Comparison of ENCODE assay signal across 14 mouse cellular contexts in genomic region chr17:56030238-56030870, GRCm38 (mm10). TPM values are rescaled to one million over a fixed set of nuclear protein-coding genes. Genes with fewer than 3 reads are reported as not detected.
DNase-seq lines count a peak whose midpoint lies in the region; ATAC-seq and TF ChIP-seq lines count a peak whose summit lies in the region.
"Had no signal": no experiment of that assay in that cellular context is flagged by ENCODE, and none has a peak within 500 bp of the region (broad histone marks: within the 10 kb centered on the region; RNA-seq: fewer than 3 reads in every experiment).

No protein-coding gene starts in this region.

- H3K9me3 ChIP-seq in hindbrain, postnatal 0 days (ENCODE audit: low read length) = no peaks in the 10 kb centered on the region
- H3K9me3 ChIP-seq in hindbrain, embryonic 12.5 days (replicated peaks) = no peaks in the 10 kb centered on the region
- no peaks in the 10 kb centered on the region for H3K9me3 ChIP-seq in megakaryocyte, embryonic 14.5 days
- H3K9me3 ChIP-seq in liver, embryonic 13.5 days (replicated peaks) = no peaks in the 10 kb centered on the region
- H3K9me3 ChIP-seq: hindbrain, embryonic 13.5 days had no signal

- no peak for TF ChIP-seq CTCF in hindbrain, postnatal 0 days (IDR thresholded peaks at IDR 0.05; ENCODE audit: low read depth)

- H3K4me3 ChIP-seq in hindbrain, postnatal 0 days (ENCODE audit: low read length) = no peak overlapping the region
- H3K4me3 ChIP-seq in hindbrain, embryonic 12.5 days = no peak overlapping the region
- peak overlapping the region; percentile 90 for H3K4me3 ChIP-seq in megakaryocyte, embryonic 14.5 days (replicated peaks)
- H3K4me3 ChIP-seq in liver, embryonic 13.5 days (replicated peaks) = no peak overlapping the region
- H3K4me3 ChIP-seq: hindbrain, embryonic 13.5 days had no signal

- no peak overlapping the region for H3K9ac ChIP-seq in hindbrain, postnatal 0 days (replicated peaks; ENCODE audit: low read length)
- no peak overlapping the region for H3K9ac ChIP-seq in hindbrain, embryonic 12.5 days
- no peak overlapping the region for H3K9ac ChIP-seq in liver, embryonic 13.5 days

- no peak overlapping the region for H3K4me2 ChIP-seq in hindbrain, postnatal 0 days (ENCODE audit: low read depth, low read length)
- H3K4me2 ChIP-seq in hindbrain, embryonic 12.5 days (replicated peaks) = no peak overlapping the region
- H3K4me2 ChIP-seq in liver, embryonic 13.5 days = 0 out of 2 replicates have a peak overlapping the region, but pooled peaks have one; percentile 6
- H3K4me2 ChIP-seq: hindbrain, embryonic 13.5 days; midbrain, embryonic 11.5 days had no signal

- H3K4me1 ChIP-seq in hindbrain, postnatal 0 days (ENCODE audit: insufficient read depth, low read length) = 0 out of 2 replicates have a peak, but pooled peaks cover 5% of the 10 kb centered on the region
- peaks cover 18% of the 10 kb centered on the region for H3K4me1 ChIP-seq in hindbrain, embryonic 12.5 days
- peaks cover 100% of the 10 kb centered on the region for H3K4me1 ChIP-seq in megakaryocyte, embryonic 14.5 days
- peaks cover 94% of the 10 kb centered on the region for H3K4me1 ChIP-seq in liver, embryonic 13.5 days (replicated peaks)

- no peaks in the 10 kb centered on the region for H3K27me3 ChIP-seq in hindbrain, postnatal 0 days (ENCODE audit: insufficient read depth, low read length)
- H3K27me3 ChIP-seq in hindbrain, embryonic 12.5 days = no peaks in the 10 kb centered on the region
- no peaks in the 10 kb centered on the region for H3K27me3 ChIP-seq in megakaryocyte, embryonic 14.5 days (replicated peaks)
- H3K27me3 ChIP-seq in liver, embryonic 13.5 days = no peaks in the 10 kb centered on the region
- H3K27me3 ChIP-seq: hindbrain, embryonic 13.5 days had no signal

- DNase-seq in hindbrain, postnatal 0 days (ENCODE audit: low spot score) = peak; percentile 20
- peak; percentile 53 to 60 for DNase-seq in cerebellum, adult 18-20 months
- DNase-seq in liver, embryonic 13.5 days = no peak
- DNase-seq in right cerebral cortex, postnatal 10 days (ENCODE audit: low spot score in 2 of 2) = no peak
- DNase-seq in left cerebral cortex, adult 9 months (ENCODE audit: low spot score in 2 of 2) = no peak
- DNase-seq: gastrocnemius, postnatal 36 days; lung, adult 2 months had no signal

- WGBS in hindbrain, postnatal 0 days = 66% methylated on average over 9 of the region's 9 CpGs
- 91% methylated on average over 9 of the region's 9 CpGs for WGBS in hindbrain, embryonic 12.5 days
- 85% methylated on average over 9 of the region's 9 CpGs for WGBS in liver, embryonic 13.5 days (ENCODE audit: insufficient replicate concordance)

- no peak overlapping the region for H3K27ac ChIP-seq in hindbrain, postnatal 0 days
- no peak overlapping the region for H3K27ac ChIP-seq in hindbrain, embryonic 12.5 days
- peak overlapping the region; percentile 45; the same call in 1 of the 2 replicates for H3K27ac ChIP-seq in liver, embryonic 13.5 days
- H3K27ac ChIP-seq: hindbrain, embryonic 13.5 days had no signal

- H3K36me3 ChIP-seq in hindbrain, postnatal 0 days (ENCODE audit: insufficient read depth, low read length) = peaks cover 6% of the 10 kb centered on the region; the same call in 1 of the 2 replicates
- peaks cover 42% of the 10 kb centered on the region for H3K36me3 ChIP-seq in hindbrain, embryonic 12.5 days
- H3K36me3 ChIP-seq in megakaryocyte, embryonic 14.5 days (replicated peaks; ENCODE audit: low read length) = peaks cover 90% of the 10 kb centered on the region
- H3K36me3 ChIP-seq in liver, embryonic 13.5 days = peaks cover 70% of the 10 kb centered on the region

- ATAC-seq in hindbrain, postnatal 0 days = peak; percentile 22; the same call in 1 of the 2 replicates
- ATAC-seq in hindbrain, embryonic 12.5 days (ENCODE audit: low FRiP score) = no peak
- no peak for ATAC-seq in megakaryocyte, adult 5-6 weeks (ENCODE audit: poor library complexity, severe bottlenecking)
- ATAC-seq in liver, embryonic 13.5 days (ENCODE audit: low read depth) = no peak
- ATAC-seq: activated CD4-positive, CD25-positive, alpha-beta regulatory T cell, adult 4 months had no signal

RNA-seq across cellular contexts. Expression of gene Sh3gl1, which starts 6.1 kb away (rescaled TPM):
- 76.0 and 79.5 TPM in 2 replicates for total RNA-seq in hindbrain, postnatal 0 days (2014; rRNA removed)
- polyA plus RNA-seq in hindbrain, postnatal 0 days (2015; fragmentation: Nextera tagmentation; extraction: Ambion mirVana) = 84.5 and 87.6 TPM in 2 replicates
- polyA plus RNA-seq in hindbrain, embryonic 12.5 days (2016; fragmentation: Nextera tagmentation; extraction: Ambion mirVana) = 141 and 144 TPM in 2 replicates
- polyA plus RNA-seq in megakaryocyte, embryonic 14.5 days (2012; ENCODE audit: insufficient read depth, low replicate concordance) = 115 and 286 TPM in 2 replicates
- total RNA-seq in megakaryocyte, adult 5-6 weeks (2015) = 21.7 and 22.3 TPM in 2 replicates
- 28.4 and 35.0 TPM in 2 replicates for total RNA-seq in megakaryocyte, adult 5-6 weeks (2017)
- 48.0 and 50.9 TPM in 2 replicates for polyA plus RNA-seq in liver, embryonic 13.5 days (2015; fragmentation: Nextera tagmentation; extraction: Ambion mirVana)

RNA-seq across cellular contexts. Expression of gene Chaf1a, which starts 9.9 kb away (rescaled TPM):
- 5.8 and 6.1 TPM in 2 replicates for total RNA-seq in hindbrain, postnatal 0 days (2014; rRNA removed)
- 4.5 and 5.3 TPM in 2 replicates for polyA plus RNA-seq in hindbrain, postnatal 0 days (2015; fragmentation: Nextera tagmentation; extraction: Ambion mirVana)
- 26.8 and 30.2 TPM in 2 replicates for polyA plus RNA-seq in hindbrain, embryonic 12.5 days (2016; fragmentation: Nextera tagmentation; extraction: Ambion mirVana)
- 17.0 and 33.8 TPM in 2 replicates for polyA plus RNA-seq in megakaryocyte, embryonic 14.5 days (2012; ENCODE audit: insufficient read depth, low replicate concordance)
- total RNA-seq in megakaryocyte, adult 5-6 weeks (2015) = 8.1 and 9.6 TPM in 2 replicates
- total RNA-seq in megakaryocyte, adult 5-6 weeks (2017) = 18.3 and 22.2 TPM in 2 replicates
- 19.8 and 27.1 TPM in 2 replicates for polyA plus RNA-seq in liver, embryonic 13.5 days (2015; fragmentation: Nextera tagmentation; extraction: Ambion mirVana)

RNA-seq across cellular contexts. Expression of gene Mpnd, which starts 24.8 kb away (rescaled TPM):
- total RNA-seq in hindbrain, postnatal 0 days (2014; rRNA removed) = 185 and 186 TPM in 2 replicates
- polyA plus RNA-seq in hindbrain, postnatal 0 days (2015; fragmentation: Nextera tagmentation; extraction: Ambion mirVana) = 106 and 107 TPM in 2 replicates
- polyA plus RNA-seq in hindbrain, embryonic 12.5 days (2016; fragmentation: Nextera tagmentation; extraction: Ambion mirVana) = 196 and 209 TPM in 2 replicates
- 4.4 and 22.7 TPM in 2 replicates for polyA plus RNA-seq in megakaryocyte, embryonic 14.5 days (2012; ENCODE audit: insufficient read depth, low replicate concordance)
- 23.2 and 28.6 TPM in 2 replicates for total RNA-seq in megakaryocyte, adult 5-6 weeks (2015)
- 95.5 and 112 TPM in 2 replicates for total RNA-seq in megakaryocyte, adult 5-6 weeks (2017)
- 13.5 and 14.5 TPM in 2 replicates for polyA plus RNA-seq in liver, embryonic 13.5 days (2015; fragmentation: Nextera tagmentation; extraction: Ambion mirVana)

RNA-seq across cellular contexts. Expression of gene Stap2, which starts 25.0 kb away (rescaled TPM):
- 5.4 and 5.9 TPM in 2 replicates for total RNA-seq in hindbrain, postnatal 0 days (2014; rRNA removed)
- polyA plus RNA-seq in hindbrain, postnatal 0 days (2015; fragmentation: Nextera tagmentation; extraction: Ambion mirVana) = 4.3 and 4.6 TPM in 2 replicates
- 6.5 and 6.6 TPM in 2 replicates for polyA plus RNA-seq in hindbrain, embryonic 12.5 days (2016; fragmentation: Nextera tagmentation; extraction: Ambion mirVana)
- polyA plus RNA-seq in megakaryocyte, embryonic 14.5 days (2012; ENCODE audit: insufficient read depth, low replicate concordance) = 0.21 TPM in 1 of 2 replicates, not detected in the other
- total RNA-seq in megakaryocyte, adult 5-6 weeks (2015) = 0.25 and 0.62 TPM in 2 replicates
- 0.22 and 0.24 TPM in 2 replicates for total RNA-seq in megakaryocyte, adult 5-6 weeks (2017)
- polyA plus RNA-seq in liver, embryonic 13.5 days (2015; fragmentation: Nextera tagmentation; extraction: Ambion mirVana) = 1.5 and 1.8 TPM in 2 replicates
- total RNA-seq: common myeloid progenitor, adult 5-6 weeks had no signal

RNA-seq across cellular contexts. Expression of gene Fsd1, which starts 44.0 kb away (rescaled TPM):
- total RNA-seq in hindbrain, postnatal 0 days (2014; rRNA removed) = 136 and 140 TPM in 2 replicates
- 178 and 193 TPM in 2 replicates for polyA plus RNA-seq in hindbrain, postnatal 0 days (2015; fragmentation: Nextera tagmentation; extraction: Ambion mirVana)
- polyA plus RNA-seq in hindbrain, embryonic 12.5 days (2016; fragmentation: Nextera tagmentation; extraction: Ambion mirVana) = 96.4 and 103 TPM in 2 replicates
- polyA plus RNA-seq in megakaryocyte, embryonic 14.5 days (2012; ENCODE audit: insufficient read depth, low replicate concordance) = not detected in 2 replicates
- not detected in 2 replicates for total RNA-seq in megakaryocyte, adult 5-6 weeks (2015)
- total RNA-seq in megakaryocyte, adult 5-6 weeks (2017) = not detected in 2 replicates
- polyA plus RNA-seq in liver, embryonic 13.5 days (2015; fragmentation: Nextera tagmentation; extraction: Ambion mirVana) = 0.56 and 0.69 TPM in 2 replicates
- total RNA-seq: common myeloid progenitor, adult 5-6 weeks; gastrocnemius, postnatal 36 days had no signal
- polyA plus RNA-seq: activated CD4-positive, CD25-positive, alpha-beta regulatory T cell, adult 4 months had no signal

Comparison
In these comparisons a context has a peak if more than half of its experiments do, and no peak if none do; other contexts are left out.
1. DNase-seq: peak in hindbrain, postnatal 0 days (single experiment) and cerebellum, adult 18-20 months (2 of 2); none in liver, embryonic 13.5 days (single experiment), right cerebral cortex, postnatal 10 days (0 of 2) and left cerebral cortex, adult 9 months (0 of 2).